Mouse (Mus musculus) embryonic stem cell, embryonic (primary cell): ENCODE measurements at regions not wholly inside any gene's neighbourhood (a gene's known extent, or its start where the extent isn't known, plus 50 kb on each side); places are given as distances from the start of the nearest gene placed in this dataset.

Experiments
- CTCF ChIA-PET, 4 experiments: fragments of 300-600 bp in 2 of 4; fragments of 350-600 bp in 2 of 4; sonication (Branson Sonifier 250); formaldehyde crosslinking; loops; one replicate each; lab custom pipeline; 2022; ENCODE audit warnings: inconsistent platforms in 2 of 4; lab: Charles Lee
- POLR2A ChIA-PET, 4 experiments: fragments of 300-600 bp in 2 of 4; fragments of 350-600 bp in 2 of 4; sonication (Branson Sonifier 250); formaldehyde crosslinking; loops; one replicate each; lab custom pipeline; 2022; ENCODE audit warnings: antibody characterized with exemption in 4 of 4, inconsistent platforms in 1 of 4; lab: Charles Lee

- ChIA-PET CTCF (no interaction called here), POLR2A (no interaction called here)
Measured at GRCm38 (mm10) chr6:31145687-31146086, 186.8 kb upstream of the Klf14 start.

- ChIA-PET CTCF (interaction anchor here in 1 of 4 experiments (0.6 kb wide), 1 partner anchor 29 kb away, joined by 3 read pairs; no protein-coding TSS in a partner anchor), POLR2A (interaction anchor here in 2 of 4 experiments (0.6 to 0.9 kb wide), 2 partner anchors 8 to 25 kb away, joined by 3 read pairs; no protein-coding TSS in a partner anchor)
Measured at GRCm38 (mm10) chr6:31146779-31147178, 187.9 kb upstream of the Klf14 start.

GRCm38 (mm10) chr6:31147682-31148081, 188.8 kb upstream of the Klf14 start:
- CTCF ChIA-PET = interaction anchor here in 1 of 4 experiments (0.5 kb wide), 1 partner anchor 165 kb away, joined by 3 read pairs; no protein-coding TSS in a partner anchor
- POLR2A ChIA-PET = interaction anchor here in 2 of 4 experiments (0.6 to 0.9 kb wide), 2 partner anchors 9 to 26 kb away, joined by 3 read pairs; no protein-coding TSS in a partner anchor

- ChIA-PET CTCF (interaction anchor here in 1 of 4 experiments (0.5 kb wide), 1 partner anchor 166 kb away, joined by 3 read pairs; no protein-coding TSS in a partner anchor), POLR2A (interaction anchor here in 1 of 4 experiments (1.2 kb wide), 1 partner anchor 76 kb away, joined by 3 read pairs; no protein-coding TSS in a partner anchor)
Measured at GRCm38 (mm10) chr6:31148311-31148856, 189.5 kb upstream of the Klf14 start.

- CTCF ChIA-PET = no interaction called here
- POLR2A ChIA-PET = interaction anchor here in 1 of 4 experiments (0.6 to 2.1 kb wide), 3 partner anchors 23 to 76 kb away, joined by 3 to 5 read pairs (median 4); no protein-coding TSS in a partner anchor
Measured at GRCm38 (mm10) chr6:31149164-31149563, 190.3 kb upstream of the Klf14 start.

GRCm38 (mm10) chr6:31150416-31150815, 191.5 kb upstream of the Klf14 start:
- ChIA-PET CTCF (interaction anchor here in 1 of 4 experiments (0.6 kb wide), 1 partner anchor 38 kb away, joined by 3 read pairs; no protein-coding TSS in a partner anchor), POLR2A (interaction anchor here in 1 of 4 experiments (0.8 to 2.1 kb wide), 3 partner anchors 10 to 25 kb away, joined by 3 to 5 read pairs (median 3); no protein-coding TSS in a partner anchor)

GRCm38 (mm10) chr6:31155857-31156256, 197.0 kb upstream of the Klf14 start:
- ChIA-PET POLR2A (interaction anchor here in 2 of 4 experiments (0.6 to 1.2 kb wide), 2 partner anchors 12 to 19 kb away, joined by 3 to 4 read pairs; no protein-coding TSS in a partner anchor), CTCF (interaction anchor here (0.8 to 2.1 kb wide), 13 partner anchors 12 to 83 kb away, joined by 3 to 7 read pairs (median 3); no protein-coding TSS in a partner anchor)

- CTCF ChIA-PET = interaction anchor here in 3 of 4 experiments (0.7 to 1.8 kb wide), 4 partner anchors 20 to 875 kb away, joined by 3 to 7 read pairs (median 6); no protein-coding TSS in a partner anchor
- POLR2A ChIA-PET = interaction anchor here in 2 of 4 experiments (0.9 to 1.2 kb wide), 2 partner anchors 20 to 29 kb away, joined by 3 read pairs; no protein-coding TSS in a partner anchor
Measured at GRCm38 (mm10) chr6:31156999-31157398, 198.1 kb upstream of the Klf14 start.

- CTCF ChIA-PET = interaction anchor here in 1 of 4 experiments (1.3 kb wide), 1 partner anchor 32 kb away, joined by 3 read pairs; no protein-coding TSS in a partner anchor
- POLR2A ChIA-PET = interaction anchor here in 1 of 4 experiments (0.6 kb wide), 1 partner anchor 58 kb away, joined by 3 read pairs; no protein-coding TSS in a partner anchor
Measured at GRCm38 (mm10) chr6:31157429-31157828, 198.6 kb upstream of the Klf14 start.

GRCm38 (mm10) chr6:31158648-31159047, 199.8 kb upstream of the Klf14 start:
- POLR2A ChIA-PET = interaction anchor here in 1 of 4 experiments (0.6 to 1.4 kb wide), 3 partner anchors 9 to 305 kb away, joined by 3 read pairs; no protein-coding TSS in a partner anchor
- CTCF ChIA-PET = interaction anchor here (0.6 to 1.3 kb wide), 13 partner anchors 18 to 815 kb away, joined by 3 to 7 read pairs (median 3); no protein-coding TSS in a partner anchor

GRCm38 (mm10) chr6:31159240-31159639, 200.4 kb upstream of the Klf14 start:
- ChIA-PET CTCF (interaction anchor here (0.6 to 1.6 kb wide), 15 partner anchors 17 to 816 kb away, joined by 3 to 7 read pairs (median 3); no protein-coding TSS in a partner anchor), POLR2A (interaction anchor here in 1 of 4 experiments (0.6 to 1.4 kb wide), 5 partner anchors 8 to 305 kb away, joined by 3 to 6 read pairs (median 3); no protein-coding TSS in a partner anchor)

GRCm38 (mm10) chr6:31159935-31160670, 201.2 kb upstream of the Klf14 start:
- ChIA-PET POLR2A (interaction anchor here in 3 of 4 experiments (0.5 to 1.0 kb wide), 6 partner anchors 16 to 704 kb away, joined by 3 read pairs; no protein-coding TSS in a partner anchor), CTCF (interaction anchor here in 2 of 4 experiments (0.6 to 1.6 kb wide), 5 partner anchors 16 to 178 kb away, joined by 3 to 4 read pairs (median 3); no protein-coding TSS in a partner anchor)

GRCm38 (mm10) chr6:31161445-31162340, 202.8 kb upstream of the Klf14 start:
- ChIA-PET CTCF (interaction anchor here in 1 of 4 experiments (0.6 kb wide), 1 partner anchor 68 kb away, joined by 3 read pairs; no protein-coding TSS in a partner anchor), POLR2A (interaction anchor here in 1 of 4 experiments (1.0 to 1.4 kb wide), 2 partner anchors 27 to 105 kb away, joined by 3 to 5 read pairs; no protein-coding TSS in a partner anchor)

GRCm38 (mm10) chr6:31165011-31165410, 206.1 kb upstream of the Klf14 start:
- POLR2A ChIA-PET = interaction anchor here in 1 of 4 experiments (0.5 kb wide), 1 partner anchor 26 kb away, joined by 3 read pairs; no protein-coding TSS in a partner anchor
- CTCF ChIA-PET = no interaction called here

- ChIA-PET CTCF (interaction anchor here in 1 of 4 experiments (0.5 kb wide), 1 partner anchor 390 kb away, joined by 3 read pairs; no protein-coding TSS in a partner anchor), POLR2A (no interaction called here)
Measured at GRCm38 (mm10) chr6:31166347-31166746, 207.5 kb upstream of the Klf14 start.

GRCm38 (mm10) chr6:31167732-31168131, 208.9 kb upstream of the Klf14 start:
- POLR2A ChIA-PET = interaction anchor here in 1 of 4 experiments (1.0 kb wide), 1 partner anchor 9 kb away, joined by 3 read pairs; no protein-coding TSS in a partner anchor

GRCm38 (mm10) chr6:31168730-31169129, 209.9 kb upstream of the Klf14 start:
- ChIA-PET CTCF (no interaction called here), POLR2A (no interaction called here)

More at GRCm38 (mm10) chr6:31167732-31168131, 208.9 kb upstream of the Klf14 start:
- CTCF ChIA-PET = interaction anchor here in 1 of 4 experiments (1.0 kb wide), 1 partner anchor 12 kb away, joined by 3 read pairs; no protein-coding TSS in a partner anchor
